Mouse (Mus musculus) limb, embryonic 15.5 days (tissue): Measurements from ENCODE around the gene Bcl7c. TPM values are rescaled to one million over a fixed set of nuclear protein-coding genes. Genes with fewer than 3 reads are reported as not detected.
A peak's percentile ranks its signal among the peaks of the same experiment; 100 is the strongest.
"Not testable (repeated sequence)": the region's sequence is repeated elsewhere in the genome, so short reads cannot be mapped to it uniquely, and the experiment has no call there.

ENCODE experiments used
- ATAC-seq: fragments of 200-750 bp; cut with Nextera tagmentation; 2 replicates; pipeline ENCODE4 v1.8.0; 2017; ENCODE audit warnings: low read depth, moderate TSS enrichment; ENCODE audit not compliant: insufficient number of reproducible peaks, low FRiP score, low TSS enrichment
- H3K27ac ChIP-seq: fragments of 300-500 bp; sonication (generic); 2 replicates; pipeline ENCODE4 v1.5.1; 2015; ENCODE audit warnings: moderate library complexity, mild to moderate bottlenecking, inconsistent platforms
- H3K27me3 ChIP-seq: fragments of 300-500 bp; sonication (generic); 2 replicates; pipeline ENCODE4 v1.6.1; 2015; ENCODE audit warnings: inconsistent platforms
- H3K36me3 ChIP-seq: fragments of 300-500 bp; sonication (generic); 2 replicates; pipeline ENCODE4 v1.6.1; 2015; ENCODE audit warnings: inconsistent platforms
- H3K4me1 ChIP-seq: fragments of 300-500 bp; sonication (generic); 2 replicates; pipeline ENCODE4 v1.6.1; 2015; ENCODE audit warnings: inconsistent platforms
- H3K4me2 ChIP-seq: fragments of 300-500 bp; sonication (generic); 2 replicates; pipeline ENCODE4 v1.6.1; 2015; ENCODE audit warnings: mild to moderate bottlenecking, inconsistent platforms
- H3K4me3 ChIP-seq: fragments of 300-500 bp; sonication (generic); 2 replicates; pipeline ENCODE4 v1.5.1; 2015; ENCODE audit warnings: mild to moderate bottlenecking, inconsistent platforms
- H3K9ac ChIP-seq: fragments of 300-500 bp; sonication (generic); 2 replicates; pipeline ENCODE4 v1.6.1; 2015; ENCODE audit warnings: inconsistent platforms
- H3K9me3 ChIP-seq: fragments of 300-500 bp; sonication (generic); 2 replicates; pipeline ENCODE4 v1.6.1; 2016; ENCODE audit warnings: inconsistent platforms
- WGBS: fragments of 180-500 bp; shearing (Covaris S2); methylation state at CpG from one replicate; pipeline ENCODE4 v1.1.7; 2015; 5-methylcytosine and 5-hydroxymethylcytosine counted together
- polyA plus RNA-seq: library from polyadenylated mRNA; unstranded; fragments of >200 nt; fragmentation: Nextera tagmentation; extraction: Ambion mirVana; gene quantifications from 2 replicates; pipeline ENCODE4 v1.2.1, GENCODE M21; 2015

Bcl7c gene
- polyA plus RNA-seq, 1 experiment from 2014 or later, result 90.5 TPM

- Histone ChIP-seq H3K9me3 (no peaks in the 10 kb centered on the region), H3K4me3 (no peak overlapping the region), H3K4me1 (peaks cover 56% of the 10 kb centered on the region), H3K4me2 (peak overlapping the region; percentile 60), H3K27ac (peak overlapping the region; percentile 99), H3K36me3 (peaks cover 20% of the 10 kb centered on the region), H3K9ac (no peak overlapping the region), H3K27me3 (no peaks in the 10 kb centered on the region)
- WGBS, result 46% methylated on average over 3 of the region's 3 CpGs
- ATAC-seq, result no peak
Measured at GRCm38 (mm10) chr7:127711456-127711855, 2.7 kb upstream of the Bcl7c start.

- no peak overlapping the region for H3K9ac ChIP-seq
- H3K4me2 ChIP-seq, result no peak overlapping the region
- no peaks in the 10 kb centered on the region for H3K9me3 ChIP-seq
- peaks cover 58% of the 10 kb centered on the region for H3K4me1 ChIP-seq
- 86% methylated on average over 3 of the region's 3 CpGs for WGBS
- no peaks in the 10 kb centered on the region for H3K27me3 ChIP-seq
- H3K36me3 ChIP-seq, result peaks cover 22% of the 10 kb centered on the region
- peak overlapping the region; percentile 99 for H3K27ac ChIP-seq
- ATAC-seq, result no peak
- no peak overlapping the region for H3K4me3 ChIP-seq
Measured at GRCm38 (mm10) chr7:127711031-127711430, 2.3 kb upstream of the Bcl7c start.

- H3K4me3 ChIP-seq, result peak overlapping the region; percentile 80
- WGBS, result 74% methylated on average over 5 of the region's 5 CpGs
- H3K27ac ChIP-seq, result peak overlapping the region; percentile 99
- H3K4me2 ChIP-seq, result peak overlapping the region; percentile 82
- peaks cover 57% of the 10 kb centered on the region for H3K4me1 ChIP-seq
- H3K36me3 ChIP-seq, result peaks cover 26% of the 10 kb centered on the region
- H3K27me3 ChIP-seq, result no peaks in the 10 kb centered on the region
- no peak for ATAC-seq
- 0 out of 2 replicates have a peak overlapping the region, but pooled peaks have one; percentile 83 for H3K9ac ChIP-seq
- no peaks in the 10 kb centered on the region for H3K9me3 ChIP-seq
Measured at GRCm38 (mm10) chr7:127709261-127709979, 687 bp upstream of the Bcl7c start.

- peak overlapping the region; percentile 82 for H3K4me2 ChIP-seq
- H3K9me3 ChIP-seq, result no peaks in the 10 kb centered on the region
- 0% methylated on average over 5 of the region's 5 CpGs for WGBS
- H3K4me3 ChIP-seq, result peak overlapping the region; percentile 80
- ATAC-seq, result no peak
- H3K36me3 ChIP-seq, result peaks cover 41% of the 10 kb centered on the region
- H3K9ac ChIP-seq, result peak overlapping the region; percentile 83
- no peaks in the 10 kb centered on the region for H3K27me3 ChIP-seq
- H3K4me1 ChIP-seq, result peaks cover 49% of the 10 kb centered on the region
- H3K27ac ChIP-seq, result peak overlapping the region; percentile 99
Measured at GRCm38 (mm10) chr7:127707957-127708206, 851 bp downstream of the Bcl7c start.

- peaks cover 49% of the 10 kb centered on the region for H3K4me1 ChIP-seq
- peak overlapping the region; percentile 99 for H3K27ac ChIP-seq
- H3K4me2 ChIP-seq, result peak overlapping the region; percentile 82
- H3K9ac ChIP-seq, result peak overlapping the region; percentile 83
- H3K27me3 ChIP-seq, result no peaks in the 10 kb centered on the region
- H3K36me3 ChIP-seq, result peaks cover 45% of the 10 kb centered on the region
- H3K4me3 ChIP-seq, result peak overlapping the region; percentile 80
- no peak for ATAC-seq
- H3K9me3 ChIP-seq, result no peaks in the 10 kb centered on the region
- 14% methylated on average over 22 of the region's 22 CpGs for WGBS
Measured at GRCm38 (mm10) chr7:127707045-127707956, 1.4 kb downstream of the Bcl7c start.

- no peak overlapping the region for H3K27ac ChIP-seq
- no peak overlapping the region for H3K9ac ChIP-seq
- no peaks in the 10 kb centered on the region for H3K27me3 ChIP-seq
- 69% methylated on average over 4 of the region's 4 CpGs for WGBS
- no peak overlapping the region for H3K4me3 ChIP-seq
- no peak overlapping the region for H3K4me2 ChIP-seq
- H3K36me3 ChIP-seq, result peaks cover 56% of the 10 kb centered on the region
- ATAC-seq, result no peak
- H3K9me3 ChIP-seq, result no peaks in the 10 kb centered on the region
- H3K4me1 ChIP-seq, result peaks cover 33% of the 10 kb centered on the region
Measured at GRCm38 (mm10) chr7:127705706-127706105, 3.0 kb downstream of the Bcl7c start.

GRCm38 (mm10) chr7:127704598-127704997 lies 4.1 kb downstream of the Bcl7c start:
- Histone ChIP-seq H3K9ac (no peak overlapping the region), H3K4me3 (no peak overlapping the region), H3K27ac (no peak overlapping the region), H3K4me1 (peaks cover 31% of the 10 kb centered on the region), H3K9me3 (no peaks in the 10 kb centered on the region), H3K4me2 (no peak overlapping the region), H3K27me3 (no peaks in the 10 kb centered on the region), H3K36me3 (peaks cover 67% of the 10 kb centered on the region)
- no peak for ATAC-seq
- WGBS, result 82% methylated on average over 6 of the region's 6 CpGs

GRCm38 (mm10) chr7:127703561-127704178 lies 5.1 kb downstream of the Bcl7c start:
- Histone ChIP-seq H3K36me3 (peaks cover 73% of the 10 kb centered on the region), H3K9me3 (no peaks in the 10 kb centered on the region), H3K4me1 (peaks cover 23% of the 10 kb centered on the region), H3K4me3 (no peak overlapping the region), H3K9ac (no peak overlapping the region), H3K4me2 (no peak overlapping the region), H3K27me3 (no peaks in the 10 kb centered on the region), H3K27ac (no peak overlapping the region)
- ATAC-seq, result no peak
- 93% methylated on average over 8 of the region's 8 CpGs for WGBS

- Histone ChIP-seq H3K4me2 (no peak overlapping the region), H3K4me3 (no peak overlapping the region), H3K4me1 (0 out of 2 replicates have a peak, but pooled peaks cover 4% of the 10 kb centered on the region), H3K36me3 (peaks cover 61% of the 10 kb centered on the region), H3K9ac (no peak overlapping the region), H3K27ac (no peak overlapping the region), H3K27me3 (no peaks in the 10 kb centered on the region), H3K9me3 (no peaks in the 10 kb centered on the region)
- no peak for ATAC-seq
- 78% methylated on average over 3 of the region's 3 CpGs for WGBS
Measured at GRCm38 (mm10) chr7:127700712-127701331, 7.9 kb downstream of the Bcl7c start.

- H3K9me3 ChIP-seq, result no peaks in the 10 kb centered on the region
- H3K36me3 ChIP-seq, result peaks cover 49% of the 10 kb centered on the region
- H3K4me1 ChIP-seq, result no peaks in the 10 kb centered on the region
- 78% methylated on average over 6 of the region's 6 CpGs for WGBS
- no peak overlapping the region for H3K4me2 ChIP-seq
- no peak overlapping the region for H3K4me3 ChIP-seq
- no peaks in the 10 kb centered on the region for H3K27me3 ChIP-seq
- no peak overlapping the region for H3K9ac ChIP-seq
- no peak for ATAC-seq
- H3K27ac ChIP-seq, result peak overlapping the region; percentile 22; the same call in 1 of the 2 replicates
Measured at GRCm38 (mm10) chr7:127698986-127699385, 9.7 kb downstream of the Bcl7c start.

- peaks cover 13% of the 10 kb centered on the region for H3K36me3 ChIP-seq
Measured at GRCm38 (mm10) chr7:127693730-127694129, 15.0 kb downstream of the Bcl7c start.

More at GRCm38 (mm10) chr7:127693730-127694129, 15.0 kb downstream of the Bcl7c start:
- WGBS, result 87% methylated on average over 7 of the region's 7 CpGs
- H3K9ac ChIP-seq, H3K4me3 ChIP-seq, H3K27me3 ChIP-seq, H3K9me3 ChIP-seq, H3K4me2 ChIP-seq, ATAC-seq, H3K27ac ChIP-seq: not testable (repeated sequence)
- peaks cover 15% of the 10 kb centered on the region for H3K4me1 ChIP-seq
